13 mouse cellular contexts compared by ENCODE assay signal in genomic region chr7:141770988-141771387, GRCm38 (mm10). TPM values are rescaled to one million over a fixed set of nuclear protein-coding genes. Genes with fewer than 3 reads are reported as not detected.
DNase-seq lines count a peak whose midpoint lies in the region; ATAC-seq and TF ChIP-seq lines count a peak whose summit lies in the region.
"Had no signal": no experiment of that assay in that cellular context is flagged by ENCODE, and none has a peak within 500 bp of the region (broad histone marks: within the 10 kb centered on the region; RNA-seq: fewer than 3 reads in every experiment).

No protein-coding gene starts in this region.

- no peak for TF ChIP-seq CTCF in lung, embryonic 14.5 days (IDR thresholded peaks at IDR 0.05; ENCODE audit: low read depth)

- no peak overlapping the region for H3K4me3 ChIP-seq in lung, embryonic 14.5 days (ENCODE audit: low read depth, low read length)
- H3K4me3 ChIP-seq in liver, embryonic 11.5 days (ENCODE audit: low read depth, low read length), result no peak overlapping the region
- H3K4me3 ChIP-seq: neural tube, embryonic 15.5 days had no signal

- peak overlapping the region; percentile 30; the same call in 1 of the 2 replicates for H3K27ac ChIP-seq in lung, embryonic 14.5 days (ENCODE audit: low read depth)
- H3K27ac ChIP-seq in liver, embryonic 11.5 days (ENCODE audit: low read depth, low read length), result no peak overlapping the region
- H3K27ac ChIP-seq: neural tube, embryonic 15.5 days had no signal

- H3K4me1 ChIP-seq in lung, embryonic 14.5 days (ENCODE audit: insufficient read depth), result peaks cover 5% of the 10 kb centered on the region; the same call in 1 of the 2 replicates
- H3K4me1 ChIP-seq in liver, embryonic 11.5 days (replicated peaks; ENCODE audit: control insufficient read depth, insufficient read depth, low read length), result peaks cover 20% of the 10 kb centered on the region
- H3K4me1 ChIP-seq: neural tube, embryonic 15.5 days had no signal

- no peak for DNase-seq in lung, embryonic 14.5 days
- DNase-seq in lung, postnatal 4 days, result no peak
- peak; percentile 37 for DNase-seq in liver, embryonic 11.5 days (ENCODE audit: low spot score)
- DNase-seq in spleen, postnatal 36 days (ENCODE audit: low spot score in 2 of 2), result peak; percentile 72 to 82
- DNase-seq in frontal cortex, adult 2 months (ENCODE audit: extremely low spot score in 1 of 2, low spot score in 1 of 2), result no peak
- no peak for DNase-seq in right cerebral cortex, adult 2 months (ENCODE audit: low spot score in 2 of 2)
- DNase-seq in T-cell, adult 2 months (ENCODE audit: low spot score), result no peak
- DNase-seq: kidney, adult 2 months; midbrain, embryonic 14.5 days had no signal

- H3K9ac ChIP-seq in lung, embryonic 14.5 days, result no peak overlapping the region
- no peak overlapping the region for H3K9ac ChIP-seq in liver, embryonic 11.5 days (ENCODE audit: low read depth, low read length)
- H3K9ac ChIP-seq: neural tube, embryonic 15.5 days had no signal

- no peaks in the 10 kb centered on the region for H3K27me3 ChIP-seq in lung, embryonic 14.5 days (ENCODE audit: insufficient read depth, low read length)
- H3K27me3 ChIP-seq in liver, embryonic 11.5 days (replicated peaks; ENCODE audit: control insufficient read depth, insufficient read depth, low read length), result 0 out of 2 replicates have a peak, but pooled peaks cover 5% of the 10 kb centered on the region
- H3K27me3 ChIP-seq: neural tube, embryonic 15.5 days had no signal

- no peaks in the 10 kb centered on the region for H3K9me3 ChIP-seq in lung, embryonic 14.5 days (ENCODE audit: low read depth, low read length)
- no peaks in the 10 kb centered on the region for H3K9me3 ChIP-seq in liver, embryonic 11.5 days (ENCODE audit: control insufficient read depth, low read length)
- H3K9me3 ChIP-seq: neural tube, embryonic 15.5 days had no signal

- no peaks in the 10 kb centered on the region for H3K36me3 ChIP-seq in lung, embryonic 14.5 days (ENCODE audit: insufficient read depth)
- no peaks in the 10 kb centered on the region for H3K36me3 ChIP-seq in liver, embryonic 11.5 days (ENCODE audit: control insufficient read depth, insufficient read depth, low read length)
- H3K36me3 ChIP-seq: neural tube, embryonic 15.5 days had no signal

- H3K4me2 ChIP-seq in lung, embryonic 14.5 days, result no peak overlapping the region
- peak overlapping the region; percentile 25 for H3K4me2 ChIP-seq in liver, embryonic 11.5 days
- H3K4me2 ChIP-seq: neural tube, embryonic 15.5 days had no signal

- ATAC-seq in lung, embryonic 14.5 days (ENCODE audit: insufficient read depth), result peak; percentile 80; the same call in 1 of the 2 replicates
- peak; percentile 71 for ATAC-seq in common myeloid progenitor, adult 5-6 weeks (replicated peaks; ENCODE audit: low read depth, poor library complexity, severe bottlenecking)
- peak; percentile 98 for ATAC-seq in liver, embryonic 11.5 days (replicated peaks; ENCODE audit: low FRiP score)

- 68% methylated on average over 8 of the region's 8 CpGs for WGBS in lung, embryonic 14.5 days
- WGBS in liver, embryonic 11.5 days, result 49% methylated on average over 8 of the region's 8 CpGs

RNA-seq across cellular contexts. Expression of gene Muc5ac, which starts 17.8 kb away (rescaled TPM):
- polyA plus RNA-seq in lung, embryonic 14.5 days (2014; fragmentation: Nextera tagmentation; extraction: Ambion mirVana), result 0.18 and 0.28 TPM in 2 replicates
- total RNA-seq in common myeloid progenitor, adult 5-6 weeks (2017), result not detected in 2 replicates
- not detected in 2 replicates for polyA plus RNA-seq in liver, embryonic 11.5 days (2014; fragmentation: Nextera tagmentation; extraction: Ambion mirVana)
- polyA plus RNA-seq in frontal cortex, adult 2 months (2012; rRNA removed), result 0.02 TPM in 1 of 2 replicates, not detected in the other
- total RNA-seq: layer of hippocampus, postnatal 14 days had no signal
- polyA plus RNA-seq: embryonic facial prominence, embryonic 11.5 days; midbrain, embryonic 14.5 days; neural tube, embryonic 15.5 days had no signal

Comparison
In these comparisons a context has a peak if more than half of its experiments do, and no peak if none do; other contexts are left out.
1. DNase-seq: peak in liver, embryonic 11.5 days (single experiment) and spleen, postnatal 36 days (2 of 2); none in lung, embryonic 14.5 days (single experiment), lung, postnatal 4 days (0 of 2), frontal cortex, adult 2 months (0 of 2), right cerebral cortex, adult 2 months (0 of 2) and T-cell, adult 2 months (single experiment).
2. Peak in every context shown above with its lines, with median percentiles within 50 percentile points of each other: ATAC-seq.